Mouse (Mus musculus): ENCODE results near the gene Zfand2b. TPM values are rescaled to one million over a fixed set of nuclear protein-coding genes. Genes with fewer than 3 reads are reported as not detected.
A peak's percentile ranks its signal among the peaks of the same experiment; 100 is the strongest.

Gene Zfand2b
- total RNA-seq, 4 experiments from 2014 or later = 27.2 to 29.4 (median 28.0) TPM

DNA sequence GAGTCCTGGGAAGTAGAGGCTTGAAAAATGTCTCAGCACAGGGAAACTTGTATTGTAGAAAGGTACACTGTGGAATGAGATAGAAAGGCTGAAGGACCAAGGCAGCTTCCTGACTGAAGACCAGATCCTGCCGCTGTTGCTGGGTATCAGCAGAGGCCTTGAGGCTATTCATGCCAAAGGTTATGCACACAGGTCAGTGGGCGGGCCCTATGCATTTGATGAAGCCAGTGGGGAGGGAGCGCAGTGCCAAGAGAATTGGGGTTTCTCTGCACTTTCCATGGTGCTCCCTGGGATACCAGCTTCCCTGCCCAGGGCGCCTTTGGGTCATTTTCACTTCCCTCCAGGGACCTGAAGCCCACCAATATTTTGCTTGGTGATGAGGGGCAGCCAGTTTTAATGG is 44.1 kb downstream of the Zfand2b start:
- DNase-seq (ENCODE audit: low spot score in 2 of 2) = no peak

DNA sequence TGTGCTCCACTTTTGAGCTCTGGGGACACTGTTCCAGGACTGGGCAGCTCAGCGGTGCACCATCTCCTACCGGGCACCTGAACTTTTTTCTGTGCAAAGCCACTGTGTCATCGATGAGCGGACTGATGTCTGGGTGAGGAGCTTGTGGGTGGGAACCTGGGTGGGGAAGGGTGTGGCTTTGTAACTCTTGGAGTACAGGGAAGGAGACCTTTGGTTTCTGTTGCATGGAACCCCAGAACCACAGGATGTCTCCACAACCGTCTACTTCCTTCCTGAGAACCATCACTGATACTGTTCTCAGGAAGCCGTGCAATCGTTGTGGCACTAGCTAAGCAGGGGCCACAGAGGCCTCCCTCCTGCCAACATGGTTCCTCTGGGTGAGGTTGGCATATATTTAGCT is 44.6 kb downstream of the Zfand2b start:
- no peak for DNase-seq (ENCODE audit: low spot score in 2 of 2)

DNA sequence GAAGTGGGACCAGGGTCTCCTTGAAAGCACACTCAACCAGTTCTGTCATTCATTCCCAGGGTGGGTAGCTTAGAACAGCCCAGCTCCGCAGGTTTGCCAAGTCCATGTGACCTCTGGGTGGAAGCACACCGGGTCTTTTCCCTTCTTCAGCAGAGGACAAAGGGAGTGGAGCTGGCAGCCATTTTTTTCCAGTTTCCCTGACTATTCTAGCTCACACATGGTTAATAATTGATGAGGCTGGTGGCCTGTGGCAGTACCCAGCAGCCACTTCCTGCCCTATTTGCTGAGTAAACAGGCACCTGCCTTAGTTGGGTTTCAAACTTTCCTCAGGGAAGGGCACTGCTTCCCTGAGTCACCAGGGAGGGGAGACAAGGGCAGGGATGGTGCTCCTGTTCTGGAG is 46.0 kb downstream of the Zfand2b start:
- no peak for DNase-seq (ENCODE audit: low spot score in 2 of 2)

DNA sequence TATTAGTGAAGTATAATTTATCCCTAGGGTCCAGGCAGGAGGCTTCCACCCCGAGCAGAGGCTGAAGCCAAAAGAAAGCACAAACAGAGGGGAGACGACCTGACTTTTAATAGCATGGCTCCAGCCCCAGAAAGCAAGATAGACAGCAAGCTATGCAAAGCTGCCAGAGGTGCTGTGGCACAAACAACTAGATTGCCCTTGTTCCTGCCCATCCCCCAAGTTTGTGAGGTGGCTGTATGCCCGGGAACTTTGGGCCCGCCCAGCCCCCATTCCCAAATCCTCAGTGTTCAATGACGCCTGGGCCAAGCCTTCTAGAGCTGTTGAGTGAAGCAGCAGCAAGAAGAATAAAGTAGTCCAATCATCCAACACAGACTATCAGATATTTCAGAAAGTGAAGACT is 46.4 kb downstream of the Zfand2b start:
- DNase-seq (ENCODE audit: low spot score in 2 of 2) = peak in 1 of 2 experiments; percentile 67

DNA sequence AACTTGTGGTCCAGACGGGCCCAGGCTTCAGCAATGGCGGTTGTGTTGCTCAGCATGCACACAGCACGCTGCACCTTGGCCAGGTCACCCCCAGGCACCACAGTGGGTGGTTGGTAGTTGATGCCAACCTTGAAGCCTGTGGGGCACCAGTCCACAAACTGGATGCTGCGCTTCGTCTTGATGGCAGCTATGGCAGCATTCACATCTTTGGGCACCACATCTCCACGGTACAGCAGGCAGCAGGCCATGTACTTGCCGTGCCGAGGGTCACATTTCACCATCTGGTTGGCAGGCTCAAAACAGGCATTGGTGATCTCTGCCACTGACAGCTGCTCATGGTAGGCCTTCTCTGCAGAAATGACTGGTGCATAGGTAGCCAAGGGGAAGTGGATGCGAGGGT is 47.3 kb downstream of the Zfand2b start:
- no peak for DNase-seq (ENCODE audit: low spot score in 2 of 2)

DNA sequence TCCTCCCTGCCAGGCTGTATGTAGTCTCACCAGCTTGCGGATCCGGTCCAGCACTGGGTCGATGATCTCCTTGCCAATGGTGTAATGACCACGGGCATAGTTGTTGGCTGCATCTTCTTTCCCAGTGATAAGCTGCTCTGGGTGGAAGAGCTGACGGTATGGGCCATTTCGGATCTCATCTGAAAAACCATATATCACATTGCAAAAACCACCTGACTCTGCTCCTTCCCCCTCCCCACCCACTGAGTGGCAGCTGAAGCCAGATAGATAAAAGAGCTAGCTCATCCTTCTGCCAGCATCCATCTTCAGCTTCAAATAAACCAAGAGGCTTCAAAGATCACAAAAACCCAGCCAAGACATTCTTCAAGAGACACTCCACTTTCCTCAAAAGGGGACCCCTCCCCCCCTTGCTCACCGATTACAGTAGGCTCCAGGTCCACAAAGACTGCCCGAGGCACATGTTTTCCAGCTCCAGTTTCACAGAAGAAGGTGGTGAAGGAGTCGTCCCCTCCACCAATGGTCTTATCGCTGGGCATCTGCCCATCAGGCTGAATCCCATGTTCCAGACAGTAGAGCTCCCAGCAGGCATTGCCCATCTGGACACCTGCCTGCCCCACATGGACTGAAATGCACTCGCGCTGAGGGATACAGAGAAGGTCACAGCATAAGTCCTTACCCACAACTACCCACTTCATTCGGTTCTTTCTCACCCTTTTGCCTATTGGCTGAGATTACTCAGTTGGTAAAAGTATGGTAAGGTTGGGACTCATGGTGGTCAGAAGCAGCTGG is 48.5 kb downstream of the Zfand2b start:
- DNase-seq (ENCODE audit: low spot score in 2 of 2) = no peak

DNA sequence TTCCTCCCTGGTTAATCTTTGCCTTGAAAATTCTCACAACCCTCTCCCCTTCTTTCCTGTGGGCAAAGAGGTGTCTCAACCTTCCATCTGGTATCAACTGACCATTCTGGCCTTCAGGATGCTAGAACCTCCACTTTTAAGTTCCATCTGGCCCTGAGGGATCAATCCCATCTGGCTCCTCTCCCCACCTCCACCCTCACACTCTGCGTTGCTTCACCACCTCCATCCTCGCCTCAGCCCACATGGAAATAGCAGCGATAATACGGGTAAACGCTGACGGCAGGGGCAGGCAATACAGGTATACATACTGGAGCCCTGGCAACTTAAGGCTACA is 49.4 kb downstream of the Zfand2b start:
- no peak for DNase-seq (ENCODE audit: low spot score in 2 of 2)

DNA sequence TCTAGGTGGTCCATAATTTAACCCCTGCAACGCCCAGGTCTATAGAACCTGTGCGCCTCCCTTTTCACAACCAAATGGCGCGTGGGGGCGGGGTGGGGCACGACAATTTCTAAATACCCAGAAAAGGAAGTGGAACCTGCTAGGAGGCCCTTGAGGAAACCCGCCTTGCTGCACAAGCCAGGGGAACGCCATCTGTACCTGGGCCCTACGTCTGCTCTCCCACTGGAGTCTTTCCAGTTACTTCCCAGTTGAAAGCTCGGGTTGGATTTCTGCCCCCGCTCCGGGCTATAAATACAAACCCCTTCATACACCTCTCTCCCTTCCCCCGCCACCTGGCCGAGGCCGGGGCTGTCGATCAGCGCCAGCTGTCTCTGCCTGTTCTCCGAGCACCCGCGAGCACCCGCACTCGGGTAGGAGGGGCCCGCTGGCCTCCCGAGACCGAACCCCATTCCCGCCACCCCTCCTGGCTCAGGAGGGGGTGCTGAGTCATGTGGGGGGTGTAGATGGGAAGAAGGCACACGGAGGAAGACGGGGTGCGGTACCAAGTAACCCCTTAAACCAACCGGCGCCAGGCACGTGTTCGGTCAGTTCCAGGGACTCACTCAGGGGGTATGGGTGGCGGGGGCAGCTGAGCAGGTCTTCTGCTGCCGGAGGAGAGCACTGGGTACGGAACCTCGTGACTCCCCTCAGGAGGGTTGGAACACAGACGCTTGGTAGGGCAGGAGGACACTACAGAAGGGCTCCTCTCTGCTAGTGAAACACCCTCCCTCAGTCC is 50.0 kb downstream of the Zfand2b start:
- peak; percentile 50 to 89 for DNase-seq (ENCODE audit: low spot score in 2 of 2)

DNA sequence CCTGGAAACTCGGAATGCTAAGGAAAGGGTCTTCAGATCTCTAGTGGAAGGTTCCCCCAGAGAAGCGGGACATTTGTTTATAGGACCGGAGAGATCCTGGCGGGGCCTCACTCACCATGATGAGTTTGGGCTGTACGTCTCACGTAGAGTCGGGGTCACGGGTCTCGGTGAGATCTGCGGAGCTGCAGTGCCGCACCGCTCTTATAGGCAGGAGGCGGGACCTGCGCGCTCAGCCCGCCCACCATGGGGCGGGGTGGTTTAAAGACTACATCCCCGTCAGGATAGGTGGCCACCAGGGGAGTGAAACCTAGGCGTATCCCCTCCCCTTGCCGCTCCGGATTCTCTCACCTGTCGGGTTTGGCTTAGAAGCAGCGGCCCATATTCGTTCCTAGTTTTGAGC is 50.6 kb downstream of the Zfand2b start:
- peak; percentile 92 to 93 for DNase-seq (ENCODE audit: low spot score in 2 of 2)

DNA sequence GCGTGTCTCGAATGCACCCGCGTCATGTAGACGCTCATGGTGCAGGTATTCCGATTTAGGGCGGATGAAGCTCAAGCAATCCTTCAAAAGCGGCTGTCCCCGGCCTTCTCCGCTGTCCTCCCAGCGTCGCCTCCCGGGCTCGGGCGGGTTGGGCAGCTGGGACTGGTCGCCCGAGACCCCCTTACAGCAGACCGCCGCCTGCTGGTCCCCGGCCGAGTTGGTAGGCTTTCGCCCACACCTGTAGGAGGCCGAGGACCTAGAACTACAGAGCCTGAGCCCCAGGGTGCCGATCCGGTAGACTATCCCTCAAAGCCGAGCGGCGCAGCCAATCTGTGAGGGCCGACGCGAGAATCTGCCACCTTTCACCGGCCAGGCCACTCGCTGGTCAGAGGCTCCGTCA is 51.1 kb downstream of the Zfand2b start, which contains the start of gene Tuba4a:
Gene Tuba4a (minus strand): TSS at position 335 of the 400 bp plus-strand sequence.
- DNase-seq (ENCODE audit: low spot score in 2 of 2) = no peak

Small RNAs within 50 kb of the gene (microRNA-seq; reads per million reads assigned to microRNA genes)
- gene Gm27943 = 0 reads per million in 2 experiments

Other genes with a start within 250 kb of the Zfand2b start
- 1 to 10 TPM; 2.6 to 4.8 (median 3.8) TPM for gene Cfap65, start 233.0 kb upstream of the Zfand2b start, total RNA-seq (2022)
- gene Ihh, start 217.0 kb upstream of the Zfand2b start, total RNA-seq (2022) = under 1 TPM; 0.19 to 0.49 (median 0.27) TPM
- gene Nhej1, start 43.4 kb upstream of the Zfand2b start, total RNA-seq (2022) = 1 to 10 TPM; 2.0 to 4.8 (median 3.3) TPM
- gene Slc23a3, start 34.8 kb upstream of the Zfand2b start, total RNA-seq (2022) = 1 to 10 TPM in 2 of 4 experiments, under 1 TPM in 2; 0.59 to 1.7 (median 1.2) TPM
- gene Cnppd1, start 25.9 kb upstream of the Zfand2b start, total RNA-seq (2022) = 10 to 100 TPM; 31.6 to 36.5 (median 33.8) TPM
- 100 to 1,000 TPM; 202 to 212 (median 206) TPM for gene Retreg2, start 25.9 kb upstream of the Zfand2b start, total RNA-seq (2022)
- gene Abcb6, start 11.7 kb downstream of the Zfand2b start, total RNA-seq (2022) = 10 to 100 TPM; 26.2 to 29.9 (median 28.8) TPM
- gene Ankzf1, start 23.5 kb downstream of the Zfand2b start, total RNA-seq (2022) = 10 to 100 TPM; 20.3 to 26.4 (median 26.0) TPM
- gene Atg9a, start 23.6 kb downstream of the Zfand2b start, total RNA-seq (2022) = 100 to 1,000 TPM; 114 to 124 (median 118) TPM
- gene Glb1l, start 42.2 kb downstream of the Zfand2b start, total RNA-seq (2022) = 10 to 100 TPM; 14.0 to 18.3 (median 14.9) TPM
- gene Stk16, start 42.2 kb downstream of the Zfand2b start, total RNA-seq (2022) = 10 to 100 TPM; 73.9 to 82.8 (median 80.2) TPM
- 100 to 1,000 TPM; 598 to 614 (median 602) TPM for gene Tuba4a, start 51.2 kb downstream of the Zfand2b start, total RNA-seq (2022)
- gene A630095N17Rik, start 63.5 kb downstream of the Zfand2b start, total RNA-seq (2022) = not detected
- gene Dnajb2, start 67.8 kb downstream of the Zfand2b start, total RNA-seq (2022) = 100 to 1,000 TPM in 3 of 4 experiments, 10 to 100 TPM in 1; 98.9 to 111 (median 108) TPM
- 100 to 1,000 TPM; 411 to 436 (median 423) TPM for gene Ptprn, start 95.9 kb downstream of the Zfand2b start, total RNA-seq (2022)
- gene Resp18, start 109.8 kb downstream of the Zfand2b start, total RNA-seq (2022) = 100 to 1,000 TPM; 166 to 203 (median 173) TPM
- 10 to 100 TPM; 56.5 to 63.2 (median 59.7) TPM for gene Dnpep, start 149.3 kb downstream of the Zfand2b start, total RNA-seq (2022)
- 1 to 10 TPM in 3 of 4 experiments, under 1 TPM in 1; 0.89 to 2.9 (median 1.8) TPM for gene Des, start 191.7 kb downstream of the Zfand2b start, total RNA-seq (2022)
- gene Speg, start 206.7 kb downstream of the Zfand2b start, total RNA-seq (2022) = 100 to 1,000 TPM; 177 to 190 (median 187) TPM